Mouse (Mus musculus): ENCODE measurements around the gene Kcnq1. TPM values are rescaled to one million over a fixed set of nuclear protein-coding genes. Genes with fewer than 3 reads are reported as not detected.

Gene Kcnq1
- polyA plus RNA-seq (2012): 0.01 TPM in 1 of 2 replicates, not detected in the other

- H3K4me3 ChIP-seq (replicated peaks): no peak within 1 kb of the TSS
- no peak for TF ChIP-seq TAL1 (IDR thresholded peaks at IDR 0.05; ENCODE audit: low read length)
- TF ChIP-seq GATA1 (IDR thresholded peaks at IDR 0.05; ENCODE audit: low read length): no peak
- H3K9me3 ChIP-seq (ENCODE audit: control insufficient read depth, low read length): no peaks in the 10 kb centered on the region
- peaks cover 56% of the 10 kb centered on the region for H3K27me3 ChIP-seq (ENCODE audit: control insufficient read depth)
- peaks cover 2% of the 10 kb centered on the region; the same call in 1 of the 2 replicates for H3K4me1 ChIP-seq (ENCODE audit: control insufficient read depth)
- H3K36me3 ChIP-seq (ENCODE audit: control insufficient read depth): no peaks in the 10 kb centered on the region
Observed at GRCm38 (mm10) chr7:143106062-143106461, at the start of gene Kcnq1. Gene Kcnq1, plus strand, starts transcription at chr7:143106362.

- peaks cover 20% of the 10 kb centered on the region for H3K36me3 ChIP-seq (ENCODE audit: control insufficient read depth)
- H3K4me1 ChIP-seq (ENCODE audit: control insufficient read depth): peaks cover 92% of the 10 kb centered on the region
- TF ChIP-seq TAL1 (IDR thresholded peaks at IDR 0.05; ENCODE audit: low read length) (no peak), GATA1 (IDR thresholded peaks at IDR 0.05; ENCODE audit: low read length) (no peak)
- H3K9me3 ChIP-seq (ENCODE audit: control insufficient read depth, low read length): no peaks in the 10 kb centered on the region
- H3K4me3 ChIP-seq (replicated peaks): no peak overlapping the region
- no peaks in the 10 kb centered on the region for H3K27me3 ChIP-seq (ENCODE audit: control insufficient read depth)
Observed at GRCm38 (mm10) chr7:143057023-143057422, 49.1 kb upstream of the Kcnq1 start.

GRCm38 (mm10) chr7:143057667-143058220, 48.4 kb upstream of the Kcnq1 start:
- Histone ChIP-seq H3K4me1 (ENCODE audit: control insufficient read depth) (peaks cover 84% of the 10 kb centered on the region), H3K4me3 (replicated peaks) (no peak overlapping the region), H3K36me3 (ENCODE audit: control insufficient read depth) (peaks cover 27% of the 10 kb centered on the region), H3K27me3 (ENCODE audit: control insufficient read depth) (no peaks in the 10 kb centered on the region), H3K9me3 (ENCODE audit: control insufficient read depth, low read length) (no peaks in the 10 kb centered on the region)
- TF ChIP-seq TAL1 (IDR thresholded peaks at IDR 0.05; ENCODE audit: low read length) (no peak), GATA1 (IDR thresholded peaks at IDR 0.05; ENCODE audit: low read length) (peak; percentile 60)

- peaks cover 32% of the 10 kb centered on the region for H3K36me3 ChIP-seq (ENCODE audit: control insufficient read depth)
- no peak overlapping the region for H3K4me3 ChIP-seq (replicated peaks)
- peaks cover 79% of the 10 kb centered on the region for H3K4me1 ChIP-seq (ENCODE audit: control insufficient read depth)
Observed at GRCm38 (mm10) chr7:143058221-143058697, 47.9 kb upstream of the Kcnq1 start.

GRCm38 (mm10) chr7:143059202-143059870, 46.8 kb upstream of the Kcnq1 start:
- H3K4me3 ChIP-seq (replicated peaks): no peak overlapping the region
- H3K27me3 ChIP-seq (ENCODE audit: control insufficient read depth): no peaks in the 10 kb centered on the region
- peaks cover 68% of the 10 kb centered on the region for H3K4me1 ChIP-seq (ENCODE audit: control insufficient read depth)
- TF ChIP-seq GATA1 (IDR thresholded peaks at IDR 0.05; ENCODE audit: low read length) (no peak), TAL1 (IDR thresholded peaks at IDR 0.05; ENCODE audit: low read length) (no peak)
- H3K9me3 ChIP-seq (ENCODE audit: control insufficient read depth, low read length): no peaks in the 10 kb centered on the region
- H3K36me3 ChIP-seq (ENCODE audit: control insufficient read depth): peaks cover 43% of the 10 kb centered on the region

More at GRCm38 (mm10) chr7:143058221-143058697, 47.9 kb upstream of the Kcnq1 start:
- Histone ChIP-seq H3K9me3 (ENCODE audit: control insufficient read depth, low read length) (no peaks in the 10 kb centered on the region), H3K27me3 (ENCODE audit: control insufficient read depth) (no peaks in the 10 kb centered on the region)
- no peak for TF ChIP-seq TAL1 (IDR thresholded peaks at IDR 0.05; ENCODE audit: low read length)
- no peak for TF ChIP-seq GATA1 (IDR thresholded peaks at IDR 0.05; ENCODE audit: low read length)

- Histone ChIP-seq H3K27me3 (ENCODE audit: control insufficient read depth) (no peaks in the 10 kb centered on the region), H3K4me3 (replicated peaks) (no peak overlapping the region), H3K36me3 (ENCODE audit: control insufficient read depth) (peaks cover 68% of the 10 kb centered on the region), H3K9me3 (ENCODE audit: control insufficient read depth, low read length) (no peaks in the 10 kb centered on the region), H3K4me1 (ENCODE audit: control insufficient read depth) (peaks cover 35% of the 10 kb centered on the region)
- TF ChIP-seq GATA1 (IDR thresholded peaks at IDR 0.05; ENCODE audit: low read length) (no peak), TAL1 (IDR thresholded peaks at IDR 0.05; ENCODE audit: low read length) (no peak)
Observed at GRCm38 (mm10) chr7:143062704-143063103, 43.5 kb upstream of the Kcnq1 start.

GRCm38 (mm10) chr7:143064226-143064625, 41.9 kb upstream of the Kcnq1 start:
- TF ChIP-seq TAL1 (IDR thresholded peaks at IDR 0.05; ENCODE audit: low read length) (no peak), GATA1 (IDR thresholded peaks at IDR 0.05; ENCODE audit: low read length) (no peak)
- Histone ChIP-seq H3K27me3 (ENCODE audit: control insufficient read depth) (no peaks in the 10 kb centered on the region), H3K4me1 (ENCODE audit: control insufficient read depth) (peaks cover 31% of the 10 kb centered on the region), H3K9me3 (ENCODE audit: control insufficient read depth, low read length) (no peaks in the 10 kb centered on the region; the same call in 1 of the 2 replicates), H3K36me3 (ENCODE audit: control insufficient read depth) (peaks cover 78% of the 10 kb centered on the region), H3K4me3 (replicated peaks) (no peak overlapping the region)

GRCm38 (mm10) chr7:143065692-143066091, 40.5 kb upstream of the Kcnq1 start:
- H3K27me3 ChIP-seq (ENCODE audit: control insufficient read depth): no peaks in the 10 kb centered on the region
- TF ChIP-seq GATA1 (IDR thresholded peaks at IDR 0.05; ENCODE audit: low read length) (no peak), TAL1 (IDR thresholded peaks at IDR 0.05; ENCODE audit: low read length) (no peak)
- peaks cover 82% of the 10 kb centered on the region for H3K36me3 ChIP-seq (ENCODE audit: control insufficient read depth)
- no peaks in the 10 kb centered on the region; the same call in 1 of the 2 replicates for H3K9me3 ChIP-seq (ENCODE audit: control insufficient read depth, low read length)
- H3K4me1 ChIP-seq (ENCODE audit: control insufficient read depth): peaks cover 35% of the 10 kb centered on the region
- H3K4me3 ChIP-seq (replicated peaks): no peak overlapping the region

- Histone ChIP-seq H3K4me1 (ENCODE audit: control insufficient read depth) (peaks cover 34% of the 10 kb centered on the region), H3K9me3 (ENCODE audit: control insufficient read depth, low read length) (no peaks in the 10 kb centered on the region; the same call in 1 of the 2 replicates), H3K4me3 (replicated peaks) (no peak overlapping the region), H3K36me3 (ENCODE audit: control insufficient read depth) (peaks cover 77% of the 10 kb centered on the region), H3K27me3 (ENCODE audit: control insufficient read depth) (no peaks in the 10 kb centered on the region)
- no peak for TF ChIP-seq GATA1 (IDR thresholded peaks at IDR 0.05; ENCODE audit: low read length)
- TF ChIP-seq TAL1 (IDR thresholded peaks at IDR 0.05; ENCODE audit: low read length): no peak
Observed at GRCm38 (mm10) chr7:143067469-143067868, 38.7 kb upstream of the Kcnq1 start.
